Mouse (Mus musculus) kidney, postnatal 0 days (tissue): Measurements from ENCODE around the gene 4833439L19Rik. TPM values are rescaled to one million over a fixed set of nuclear protein-coding genes. Genes with fewer than 3 reads are reported as not detected.

Source experiments
- ATAC-seq: fragments of 200-750 bp; cut with Nextera tagmentation; replicated peaks from 2 replicates; pipeline ENCODE4 v1.8.0; 2017; ENCODE audit warnings: low read depth, moderate number of reproducible peaks, moderate TSS enrichment, moderate library complexity; ENCODE audit not compliant: low FRiP score
- DNase-seq: peaks from one replicate; pipeline ENCODE4 v3.0.0-alpha.2; 2016; ENCODE audit warnings: low spot score
- H3K27ac ChIP-seq: fragments of 300-500 bp; sonication (generic); 2 replicates; pipeline ENCODE4 v1.5.1; 2014; ENCODE audit warnings: mild to moderate bottlenecking
- H3K27me3 ChIP-seq: fragments of 300-500 bp; sonication (generic); 2 replicates; pipeline ENCODE4 v1.6.1; 2014; ENCODE audit warnings: low read length, mixed read lengths; ENCODE audit not compliant: insufficient read depth
- H3K36me3 ChIP-seq: fragments of 300-500 bp; sonication (generic); 2 replicates; pipeline ENCODE4 v1.6.1; 2014; ENCODE audit warnings: low read length, mixed read lengths; ENCODE audit not compliant: insufficient read depth
- H3K4me1 ChIP-seq: fragments of 300-500 bp; sonication (generic); replicated peaks from 2 replicates; pipeline ENCODE4 v1.6.1; 2014; ENCODE audit warnings: antibody characterized with exemption, low read length, mixed read lengths; ENCODE audit not compliant: insufficient read depth
- H3K4me2 ChIP-seq: fragments of 300-500 bp; sonication (generic); 2 replicates; pipeline ENCODE4 v1.6.1; 2014; ENCODE audit warnings: mild to moderate bottlenecking, low read length, moderate library complexity, mixed read lengths
- H3K4me3 ChIP-seq: fragments of 300-500 bp; sonication (generic); replicated peaks from 2 replicates; pipeline ENCODE4 v1.5.1; 2014; ENCODE audit warnings: low read depth, low read length
- H3K9ac ChIP-seq: fragments of 300-500 bp; sonication (generic); 2 replicates; pipeline ENCODE4 v1.6.1; 2014; ENCODE audit warnings: low read depth, low read length
- H3K9me3 ChIP-seq: fragments of 300-500 bp; sonication (generic); replicated peaks from 2 replicates; pipeline ENCODE4 v1.6.1; 2016; ENCODE audit warnings: low read length, inconsistent platforms, mixed read lengths
- CTCF ChIP-seq: IDR thresholded peaks from 2 replicates; pipeline ENCODE4 v1.5.1; 2016; ENCODE audit warnings: antibody characterized with exemption, low read depth, mild to moderate bottlenecking, moderate library complexity
- WGBS: fragments of 180-500 bp; shearing (Covaris S2); extraction: QIAGEN DNeasy Blood & Tissue Kit; methylation state at CpG from one replicate; pipeline ENCODE4 v1.1.7; 2014; 5-methylcytosine and 5-hydroxymethylcytosine counted together
- polyA plus RNA-seq: library from polyadenylated mRNA; unstranded; fragments of >200 nt; fragmentation: Nextera tagmentation; extraction: Ambion mirVana; gene quantifications from 2 replicates; pipeline ENCODE4 v1.2.1, GENCODE M21; 2015

The 4833439L19Rik gene
- polyA plus RNA-seq, 1 experiment from 2014 or later = 190 TPM

DNA sequence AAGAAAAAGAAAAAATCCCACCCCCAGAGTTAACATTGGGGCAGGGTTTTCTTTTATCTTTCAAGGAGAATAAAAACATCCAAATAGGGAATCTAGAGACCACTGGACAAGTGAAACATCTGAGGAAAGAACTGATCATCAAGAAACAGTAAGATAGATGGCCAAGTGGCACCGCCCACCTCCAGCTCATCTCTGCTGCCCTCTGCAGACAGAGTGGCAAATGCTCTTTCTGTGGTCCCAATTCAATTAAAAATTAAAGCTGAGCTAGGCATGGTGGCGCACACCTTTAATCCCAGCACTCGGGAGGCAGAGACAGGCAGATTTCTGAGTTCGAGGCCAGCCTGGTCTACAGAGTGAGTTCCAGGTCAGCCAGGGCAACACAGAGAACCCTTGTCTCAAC lies 45.0 kb downstream of the 4833439L19Rik start:
- ATAC-seq (no peak), DNase-seq (no peak)
- H3K9me3 ChIP-seq = no peaks in the 10 kb centered on the region
- no peak overlapping the region for H3K27ac ChIP-seq
- TF ChIP-seq CTCF = peak; percentile 47
- no peaks in the 10 kb centered on the region for H3K36me3 ChIP-seq
- H3K4me2 ChIP-seq = no peak overlapping the region
- H3K4me3 ChIP-seq = no peak overlapping the region
- 96% methylated on average over 4 of the region's 4 CpGs for WGBS
- no peaks in the 10 kb centered on the region for H3K4me1 ChIP-seq
- no peak overlapping the region for H3K9ac ChIP-seq
- no peaks in the 10 kb centered on the region for H3K27me3 ChIP-seq

DNA sequence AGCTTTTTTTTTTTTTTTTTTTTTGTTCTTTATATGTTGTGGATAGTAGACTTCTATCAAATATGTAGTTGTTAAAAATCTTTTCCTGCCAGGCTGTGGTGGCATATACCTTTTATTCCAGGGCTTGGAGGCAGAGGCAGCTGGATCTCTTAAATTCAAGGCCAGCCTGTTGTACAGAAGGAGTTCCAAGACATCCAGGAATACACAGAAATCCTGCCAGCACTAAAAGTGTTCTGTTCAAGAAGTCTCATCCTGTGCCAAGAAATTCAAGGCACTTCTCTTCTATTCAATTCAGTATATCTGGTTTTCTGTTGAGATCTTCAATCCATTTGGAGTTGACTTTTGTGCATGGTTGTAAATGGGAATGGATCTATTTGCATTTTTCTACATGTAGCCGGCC lies 59.3 kb downstream of the 4833439L19Rik start:
- Histone ChIP-seq H3K4me3 (no peak overlapping the region), H3K36me3 (no peaks in the 10 kb centered on the region), H3K9ac (no peak overlapping the region), H3K4me1 (peaks cover 7% of the 10 kb centered on the region; the same call in 1 of the 2 replicates), H3K9me3 (no peaks in the 10 kb centered on the region), H3K27me3 (no peaks in the 10 kb centered on the region), H3K4me2 (no peak overlapping the region), H3K27ac (no peak overlapping the region)
- WGBS = 97% methylated on average over 1 of the region's 1 CpGs
- DNase-seq = no peak
- ATAC-seq = no peak
- TF ChIP-seq CTCF = no peak

DNA sequence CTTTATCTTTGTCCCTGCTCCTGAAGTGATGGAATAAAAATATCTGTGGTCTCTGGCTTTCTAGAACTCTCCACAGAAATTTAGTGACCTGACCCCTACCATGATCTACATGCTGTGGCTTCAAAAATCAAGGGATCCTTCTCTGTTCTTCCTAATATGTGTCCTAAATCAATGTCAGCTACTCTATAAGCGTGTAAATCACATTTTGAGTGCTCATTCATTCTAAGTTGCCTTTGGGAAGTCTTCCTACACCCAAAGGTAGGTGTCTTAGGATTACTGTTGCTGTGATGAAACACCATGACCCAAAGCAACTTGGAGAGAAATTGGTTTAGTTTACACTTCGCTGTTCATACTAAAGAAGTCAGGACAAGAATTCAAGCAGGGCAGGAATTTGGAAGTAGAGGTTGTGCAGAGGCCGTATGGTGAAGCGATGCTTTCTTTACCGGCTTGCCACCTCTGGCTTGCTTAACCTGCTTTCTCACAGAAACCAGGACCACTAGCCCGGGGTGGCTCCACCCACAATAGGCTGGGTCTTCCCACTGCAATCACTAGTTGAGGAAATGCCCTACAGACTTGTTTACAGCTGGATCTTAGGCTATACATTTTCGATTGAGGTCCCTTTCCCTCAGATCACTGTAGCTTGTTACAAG lies 60.5 kb downstream of the 4833439L19Rik start:
- 23% methylated on average over 7 of the region's 7 CpGs for WGBS
- Histone ChIP-seq H3K9me3 (no peaks in the 10 kb centered on the region), H3K27ac (no peak overlapping the region), H3K4me3 (peak overlapping the region; percentile 64), H3K36me3 (no peaks in the 10 kb centered on the region), H3K9ac (peak overlapping the region; percentile 74), H3K4me2 (peak overlapping the region; percentile 87), H3K4me1 (peaks cover 7% of the 10 kb centered on the region; the same call in 1 of the 2 replicates), H3K27me3 (no peaks in the 10 kb centered on the region)
- TF ChIP-seq CTCF = no peak
- ATAC-seq = no peak
- no peak for DNase-seq

DNA sequence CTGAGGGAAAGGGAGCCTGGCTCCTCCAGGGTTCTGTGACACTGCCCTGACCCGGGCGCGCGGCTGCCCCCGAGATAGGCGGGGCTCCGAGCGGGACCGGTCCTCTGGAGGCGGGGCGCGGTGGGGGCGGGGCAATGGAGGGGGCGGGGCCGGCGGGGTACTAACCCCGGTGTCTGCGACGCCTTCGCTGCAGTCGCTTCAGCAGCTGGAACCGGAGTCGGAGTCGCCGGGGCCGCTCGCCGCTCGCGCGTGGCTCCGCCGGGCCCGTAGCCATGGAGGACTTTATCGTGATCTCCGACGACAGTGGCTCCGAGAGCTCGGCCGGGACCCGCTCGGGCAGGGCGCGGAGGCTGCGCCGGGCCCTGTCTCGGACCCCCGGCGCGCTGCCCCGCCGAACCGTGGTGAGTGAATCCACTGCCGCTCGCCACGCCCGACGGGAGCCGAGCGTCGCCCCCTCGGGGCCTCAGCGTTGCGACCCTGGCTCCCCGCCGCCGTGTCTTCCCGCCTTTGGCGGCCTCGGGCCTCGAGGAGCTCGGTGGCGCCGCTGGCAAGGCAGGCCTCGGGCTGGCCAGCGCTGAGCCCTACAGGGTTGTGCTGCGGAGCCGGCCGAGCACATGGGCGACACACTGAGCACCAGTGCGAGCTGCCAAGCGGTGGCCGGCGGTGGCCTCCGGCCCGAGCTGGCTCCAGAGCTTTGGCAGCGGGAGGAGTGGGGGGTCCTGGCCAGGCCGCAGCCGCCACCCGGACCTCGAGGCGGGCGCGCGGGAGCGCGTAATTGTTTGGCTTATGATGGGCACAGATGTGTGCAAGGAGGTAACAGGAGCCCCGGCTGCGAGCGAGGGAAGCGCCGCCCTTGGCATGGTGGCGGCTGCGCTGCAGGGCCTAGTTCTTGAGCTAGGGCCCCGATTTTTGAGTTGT lies 61.4 kb downstream of the 4833439L19Rik start, which contains the start of gene Simc1:
TSS of gene Simc1 (plus strand) at position 176 of the 918 bp plus-strand sequence.
- WGBS = under 1% methylated on average over 95 of the region's 105 CpGs
- no peak for TF ChIP-seq CTCF
- DNase-seq (peak; percentile 72), ATAC-seq (peak; percentile 91)
- H3K27ac ChIP-seq = peak within 1 kb of the TSS; percentile 77
- no peaks in the 10 kb centered on the region for H3K36me3 ChIP-seq
- H3K9ac ChIP-seq = peak within 1 kb of the TSS; percentile 74
- no peaks in the 10 kb centered on the region for H3K9me3 ChIP-seq
- H3K4me3 ChIP-seq = peak within 1 kb of the TSS; percentile 64
- peaks cover 7% of the 10 kb centered on the region; the same call in 1 of the 2 replicates for H3K4me1 ChIP-seq
- H3K4me2 ChIP-seq = peak within 1 kb of the TSS; percentile 87
- no peaks in the 10 kb centered on the region for H3K27me3 ChIP-seq

DNA sequence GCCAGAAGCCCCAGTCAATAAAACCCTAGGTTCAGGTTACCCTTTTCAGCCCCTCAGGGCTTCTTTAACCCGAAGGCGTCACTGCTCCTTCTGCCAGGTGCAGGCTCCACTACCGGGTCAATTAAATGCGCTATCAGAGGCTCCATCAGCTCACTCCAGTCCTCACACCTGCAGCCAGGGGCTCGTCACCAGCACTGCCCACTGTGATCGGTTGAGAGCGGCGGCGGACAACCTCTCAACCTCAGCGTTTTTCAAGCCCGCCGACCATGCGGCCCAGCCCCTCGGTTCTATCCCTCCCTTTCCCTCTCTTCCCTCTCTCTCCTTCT lies 62.0 kb downstream of the 4833439L19Rik start:
- H3K27me3 ChIP-seq = no peaks in the 10 kb centered on the region
- peak overlapping the region; percentile 87 for H3K4me2 ChIP-seq
- DNase-seq = no peak
- peak overlapping the region; percentile 74 for H3K9ac ChIP-seq
- H3K4me1 ChIP-seq = peaks cover 7% of the 10 kb centered on the region; the same call in 1 of the 2 replicates
- peak; percentile 83; the same call in 1 of the 2 replicates for ATAC-seq
- H3K4me3 ChIP-seq = peak overlapping the region; percentile 64
- peak overlapping the region; percentile 77; the same call in 1 of the 2 replicates for H3K27ac ChIP-seq
- no peaks in the 10 kb centered on the region for H3K9me3 ChIP-seq
- under 1% methylated on average over 14 of the region's 14 CpGs for WGBS
- TF ChIP-seq CTCF = no peak
- H3K36me3 ChIP-seq = no peaks in the 10 kb centered on the region

DNA sequence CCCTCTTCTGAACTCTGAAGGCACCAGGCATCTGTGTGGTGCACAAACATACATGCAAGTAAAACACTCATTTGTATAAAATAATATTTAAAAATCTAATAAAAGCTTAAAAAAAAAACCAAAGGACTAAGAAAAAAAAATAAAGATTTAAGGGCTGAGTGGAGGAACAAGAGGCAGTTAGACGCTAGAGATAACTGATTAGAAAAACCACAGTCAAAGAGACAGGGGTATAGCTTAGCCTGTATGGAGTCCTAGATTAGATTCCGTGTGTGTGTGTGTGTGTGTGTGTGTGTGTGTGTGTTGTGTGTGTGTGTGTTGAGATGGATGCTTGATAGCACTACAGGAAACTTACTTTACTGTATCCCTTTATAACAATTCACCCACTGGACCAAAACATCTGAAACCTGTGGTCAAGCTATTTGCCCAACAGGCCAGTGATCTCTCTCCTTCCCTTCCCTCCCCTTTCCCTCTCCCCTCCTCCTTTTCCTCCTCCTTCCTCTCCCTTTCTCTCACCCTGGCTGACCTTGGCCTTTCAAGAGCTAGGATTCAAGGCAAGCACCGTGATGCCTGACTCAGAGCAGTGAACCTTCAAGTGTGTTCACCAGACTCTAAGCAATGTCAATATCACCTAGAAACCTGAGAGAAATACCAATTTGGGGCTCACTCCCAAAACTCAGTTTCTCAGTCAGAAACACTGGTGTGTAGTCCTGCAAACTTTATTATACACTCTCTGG lies 63.1 kb downstream of the 4833439L19Rik start:
- no peak overlapping the region for H3K4me3 ChIP-seq
- WGBS = 43% methylated on average over 3 of the region's 3 CpGs
- H3K9me3 ChIP-seq = no peaks in the 10 kb centered on the region
- H3K36me3 ChIP-seq = no peaks in the 10 kb centered on the region
- no peak for ATAC-seq
- peaks cover 7% of the 10 kb centered on the region; the same call in 1 of the 2 replicates for H3K4me1 ChIP-seq
- no peak overlapping the region for H3K9ac ChIP-seq
- no peak for TF ChIP-seq CTCF
- H3K4me2 ChIP-seq = no peak overlapping the region
- H3K27ac ChIP-seq = no peak overlapping the region
- DNase-seq = no peak
- H3K27me3 ChIP-seq = no peaks in the 10 kb centered on the region
